Mouse (Mus musculus) yolk sac, embryonic 10.5 days (tissue): ENCODE results near the gene Lrg1.

Source experiments
- DNase-seq: peaks from one replicate; pipeline ENCODE4 v3.0.0-alpha.2; 2017; ENCODE audit warnings: low spot score

Gene Lrg1

DNA sequence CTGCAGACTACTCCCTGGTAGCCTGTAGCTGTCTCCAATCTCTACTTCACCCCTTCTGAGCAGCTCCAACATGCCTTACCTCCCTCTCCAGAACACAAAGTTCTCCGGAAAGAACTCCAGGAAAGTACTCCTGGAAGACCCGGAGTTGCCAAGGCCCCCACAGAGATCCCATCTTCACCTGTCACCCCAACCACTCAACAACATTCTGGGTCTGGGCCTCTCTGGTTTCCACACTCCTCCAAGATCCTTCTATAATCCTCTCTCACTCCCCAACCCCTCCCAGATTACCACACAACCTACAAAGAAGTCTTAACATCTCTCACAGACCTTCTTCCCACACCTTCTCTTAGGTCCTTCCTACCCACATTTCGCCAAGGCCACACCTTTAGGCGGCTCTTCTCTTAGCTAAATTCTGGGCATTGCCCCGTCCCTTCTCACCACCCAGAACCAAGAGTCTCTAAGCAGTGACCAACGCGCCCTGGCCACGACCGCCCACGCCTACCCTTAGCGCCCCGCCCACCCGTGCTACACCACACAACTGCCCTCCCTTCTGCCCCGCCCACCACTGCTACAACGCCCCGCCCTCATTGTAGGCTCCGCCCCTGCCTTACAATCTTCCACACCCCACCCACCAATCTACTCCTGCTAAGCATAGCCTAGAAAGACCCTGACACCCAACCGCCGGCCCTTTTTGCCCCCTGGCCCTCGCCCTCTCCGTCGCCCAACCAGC is 47.5 kb downstream of the Lrg1 start:
- peak; percentile 96 for DNase-seq

DNA sequence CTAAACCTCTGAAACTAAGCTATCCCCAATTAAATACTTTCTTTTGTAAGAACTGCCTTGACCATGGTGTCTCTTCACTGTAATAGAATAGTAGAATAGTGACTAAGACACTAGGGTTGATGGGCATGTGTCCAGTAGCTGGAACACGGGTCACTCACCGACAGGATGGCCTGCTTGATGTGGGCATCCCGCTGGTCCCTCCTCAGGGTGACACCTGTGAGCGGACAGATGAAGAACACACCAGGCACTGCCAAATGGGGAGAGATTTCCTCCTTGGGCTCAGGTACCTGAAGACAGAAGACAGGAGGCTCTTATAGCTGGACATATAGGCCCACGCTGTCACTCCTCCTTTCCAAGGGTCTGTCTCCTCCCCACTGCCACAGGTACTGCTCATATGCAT is 49.6 kb downstream of the Lrg1 start:
- no peak for DNase-seq

DNA sequence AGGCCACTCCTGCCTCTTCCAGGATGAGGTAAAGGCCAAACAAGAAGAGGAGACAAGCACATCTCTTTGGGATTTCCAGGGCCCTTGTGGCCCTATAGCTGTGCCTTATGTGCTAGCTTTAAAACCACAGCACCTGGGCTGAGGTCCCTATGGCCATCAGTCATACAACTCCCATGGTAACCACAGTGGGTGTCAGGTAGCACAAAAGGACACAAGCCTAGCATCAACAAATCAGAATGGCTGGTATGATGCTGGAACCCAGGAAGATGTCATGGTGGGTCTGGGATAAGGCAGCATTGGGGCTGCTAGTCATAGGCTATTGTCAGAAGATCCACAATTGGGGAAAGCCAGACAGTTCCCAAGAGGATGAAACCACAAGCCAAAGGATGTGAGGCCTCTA is 50.7 kb downstream of the Lrg1 start:
- DNase-seq, result no peak
